ENCODE assay signal across 22 mouse cellular contexts in genomic region chr16:95493336-95493735, GRCm38 (mm10).
A peak's percentile ranks its signal among the peaks of the same experiment; 100 is the strongest.
DNase-seq lines count a peak whose midpoint lies in the region; ATAC-seq and TF ChIP-seq lines count a peak whose summit lies in the region.
"Had no signal": no experiment of that assay in that cellular context is flagged by ENCODE, and none has a peak within 500 bp of the region (broad histone marks: within the 10 kb centered on the region; RNA-seq: fewer than 3 reads in every experiment).

No protein-coding gene starts in this region.

- no peaks in the 10 kb centered on the region for H3K36me3 ChIP-seq in midbrain, embryonic 11.5 days (ENCODE audit: control insufficient read depth, insufficient read depth, low read length)
- no peaks in the 10 kb centered on the region for H3K36me3 ChIP-seq in midbrain, embryonic 16.5 days (ENCODE audit: control insufficient read depth, insufficient read depth, low read length)
- no peaks in the 10 kb centered on the region for H3K36me3 ChIP-seq in embryonic facial prominence, embryonic 14.5 days (ENCODE audit: control insufficient read depth, insufficient read depth, low read length)
- no peaks in the 10 kb centered on the region for H3K36me3 ChIP-seq in limb, embryonic 11.5 days (ENCODE audit: control insufficient read depth, insufficient read depth, low read length)
- no peaks in the 10 kb centered on the region for H3K36me3 ChIP-seq in limb, embryonic 15.5 days
- H3K36me3 ChIP-seq in intestine, postnatal 0 days (ENCODE audit: control insufficient read depth, insufficient read depth), result no peaks in the 10 kb centered on the region
- H3K36me3 ChIP-seq: embryonic facial prominence, embryonic 12.5 days; forebrain, embryonic 10.5 days; forebrain, embryonic 15.5 days; hindbrain, embryonic 10.5 days had no signal

- 84% methylated on average over 8 of the region's 8 CpGs for WGBS in midbrain, embryonic 11.5 days
- 71% methylated on average over 8 of the region's 8 CpGs for WGBS in midbrain, embryonic 16.5 days
- WGBS in embryonic facial prominence, embryonic 14.5 days, result 51% methylated on average over 8 of the region's 8 CpGs
- WGBS in limb, embryonic 11.5 days, result 23% methylated on average over 8 of the region's 8 CpGs
- 28% methylated on average over 8 of the region's 8 CpGs for WGBS in limb, embryonic 15.5 days
- 58% methylated on average over 8 of the region's 8 CpGs for WGBS in intestine, postnatal 0 days

- ATAC-seq in midbrain, embryonic 11.5 days (ENCODE audit: low FRiP score), result no peak
- no peak for ATAC-seq in midbrain, embryonic 16.5 days
- no peak for ATAC-seq in embryonic facial prominence, embryonic 14.5 days (ENCODE audit: low read depth)
- ATAC-seq in limb, embryonic 11.5 days (ENCODE audit: insufficient number of reproducible peaks, low FRiP score, low TSS enrichment, low read depth), result no peak
- ATAC-seq in limb, embryonic 15.5 days (ENCODE audit: insufficient number of reproducible peaks, low FRiP score, low TSS enrichment, low read depth), result peak; percentile 78; the same call in 1 of the 2 replicates
- ATAC-seq in intestine, postnatal 0 days, result no peak
- ATAC-seq: activated CD4-positive, CD25-positive, alpha-beta regulatory T cell, adult 4 months; forebrain, embryonic 15.5 days; Patski had no signal

- H3K27ac ChIP-seq in midbrain, embryonic 11.5 days (ENCODE audit: low read depth, low read length), result no peak overlapping the region
- no peak overlapping the region for H3K27ac ChIP-seq in midbrain, embryonic 16.5 days (ENCODE audit: low read length)
- no peak overlapping the region for H3K27ac ChIP-seq in embryonic facial prominence, embryonic 14.5 days (replicated peaks; ENCODE audit: low read depth, low read length)
- H3K27ac ChIP-seq in limb, embryonic 11.5 days (replicated peaks; ENCODE audit: low read depth, low read length), result no peak overlapping the region
- H3K27ac ChIP-seq in limb, embryonic 15.5 days, result peak overlapping the region; percentile 30; the same call in 1 of the 2 replicates
- no peak overlapping the region for H3K27ac ChIP-seq in intestine, postnatal 0 days (ENCODE audit: low read depth, low read length)
- H3K27ac ChIP-seq: embryonic facial prominence, embryonic 12.5 days; forebrain, embryonic 10.5 days; forebrain, embryonic 15.5 days; heart, adult 2 months; hindbrain, embryonic 10.5 days; hindbrain, embryonic 14.5 days had no signal

- no peak overlapping the region for H3K4me3 ChIP-seq in midbrain, embryonic 11.5 days (ENCODE audit: low read depth, low read length)
- no peak overlapping the region for H3K4me3 ChIP-seq in midbrain, embryonic 16.5 days (ENCODE audit: low read depth, low read length)
- H3K4me3 ChIP-seq in embryonic facial prominence, embryonic 14.5 days (ENCODE audit: low read depth, low read length), result no peak overlapping the region
- H3K4me3 ChIP-seq in limb, embryonic 11.5 days (ENCODE audit: low read depth, low read length), result no peak overlapping the region
- H3K4me3 ChIP-seq in limb, embryonic 15.5 days, result no peak overlapping the region
- no peak overlapping the region for H3K4me3 ChIP-seq in intestine, postnatal 0 days (ENCODE audit: low read depth, low read length)
- H3K4me3 ChIP-seq: embryonic facial prominence, embryonic 12.5 days; erythroblast, embryonic 14.5 days; forebrain, embryonic 10.5 days; forebrain, embryonic 15.5 days; heart, adult 2 months; hindbrain, embryonic 10.5 days had no signal

- no peak overlapping the region for H3K9ac ChIP-seq in midbrain, embryonic 11.5 days (ENCODE audit: low read length)
- no peak overlapping the region for H3K9ac ChIP-seq in midbrain, embryonic 16.5 days (ENCODE audit: low read depth, low read length)
- no peak overlapping the region for H3K9ac ChIP-seq in embryonic facial prominence, embryonic 14.5 days (ENCODE audit: low read depth, low read length)
- H3K9ac ChIP-seq in limb, embryonic 11.5 days (ENCODE audit: low read length), result no peak overlapping the region
- no peak overlapping the region for H3K9ac ChIP-seq in limb, embryonic 15.5 days
- no peak overlapping the region for H3K9ac ChIP-seq in intestine, postnatal 0 days (ENCODE audit: low read depth, low read length)
- H3K9ac ChIP-seq: embryonic facial prominence, embryonic 12.5 days; forebrain, embryonic 15.5 days; hindbrain, embryonic 14.5 days had no signal

- no peaks in the 10 kb centered on the region for H3K4me1 ChIP-seq in midbrain, embryonic 11.5 days (ENCODE audit: control insufficient read depth, insufficient read depth, low read length)
- no peaks in the 10 kb centered on the region for H3K4me1 ChIP-seq in midbrain, embryonic 16.5 days (ENCODE audit: control insufficient read depth, insufficient read depth, low read length)
- H3K4me1 ChIP-seq in embryonic facial prominence, embryonic 14.5 days (ENCODE audit: control insufficient read depth, insufficient read depth, low read length), result peaks cover 15% of the 10 kb centered on the region; the same call in 1 of the 2 replicates
- H3K4me1 ChIP-seq in limb, embryonic 11.5 days (ENCODE audit: control insufficient read depth, insufficient read depth, low read length), result peaks cover 17% of the 10 kb centered on the region
- H3K4me1 ChIP-seq in limb, embryonic 15.5 days, result peaks cover 14% of the 10 kb centered on the region
- H3K4me1 ChIP-seq in intestine, postnatal 0 days (replicated peaks; ENCODE audit: control insufficient read depth, insufficient read depth, low read length), result no peaks in the 10 kb centered on the region
- H3K4me1 ChIP-seq: forebrain, embryonic 10.5 days; forebrain, embryonic 15.5 days; hindbrain, embryonic 10.5 days had no signal

- no peaks in the 10 kb centered on the region for H3K9me3 ChIP-seq in midbrain, embryonic 11.5 days (ENCODE audit: control insufficient read depth, low read length)
- H3K9me3 ChIP-seq in midbrain, embryonic 16.5 days (replicated peaks; ENCODE audit: control insufficient read depth, low read length, poor library complexity, severe bottlenecking), result no peaks in the 10 kb centered on the region
- H3K9me3 ChIP-seq in embryonic facial prominence, embryonic 14.5 days (ENCODE audit: control insufficient read depth, low read length), result no peaks in the 10 kb centered on the region
- H3K9me3 ChIP-seq in limb, embryonic 11.5 days (ENCODE audit: control insufficient read depth, low read length), result no peaks in the 10 kb centered on the region
- no peaks in the 10 kb centered on the region for H3K9me3 ChIP-seq in limb, embryonic 15.5 days
- H3K9me3 ChIP-seq in intestine, postnatal 0 days (ENCODE audit: control insufficient read depth), result no peaks in the 10 kb centered on the region
- H3K9me3 ChIP-seq: embryonic facial prominence, embryonic 12.5 days; forebrain, embryonic 10.5 days; forebrain, embryonic 15.5 days; hindbrain, embryonic 10.5 days had no signal

- no peaks in the 10 kb centered on the region for H3K27me3 ChIP-seq in midbrain, embryonic 11.5 days (ENCODE audit: control insufficient read depth, insufficient read depth, low read length)
- no peaks in the 10 kb centered on the region for H3K27me3 ChIP-seq in midbrain, embryonic 16.5 days (ENCODE audit: control insufficient read depth, insufficient read depth, low read depth, low read length)
- no peaks in the 10 kb centered on the region for H3K27me3 ChIP-seq in embryonic facial prominence, embryonic 14.5 days (replicated peaks; ENCODE audit: control insufficient read depth, insufficient read depth, low read length)
- H3K27me3 ChIP-seq in limb, embryonic 11.5 days (ENCODE audit: control insufficient read depth, insufficient read depth, low read length), result no peaks in the 10 kb centered on the region
- no peaks in the 10 kb centered on the region for H3K27me3 ChIP-seq in limb, embryonic 15.5 days
- H3K27me3 ChIP-seq in intestine, postnatal 0 days (replicated peaks; ENCODE audit: control insufficient read depth, insufficient read depth, low read length), result no peaks in the 10 kb centered on the region
- H3K27me3 ChIP-seq: CH12.LX; embryonic facial prominence, embryonic 12.5 days; forebrain, embryonic 15.5 days had no signal

- no peak for TF ChIP-seq CTCF in intestine, postnatal 0 days (IDR thresholded peaks at IDR 0.05; ENCODE audit: low read depth)

- H3K4me2 ChIP-seq in midbrain, embryonic 11.5 days, result no peak overlapping the region
- no peak overlapping the region for H3K4me2 ChIP-seq in midbrain, embryonic 16.5 days (ENCODE audit: low read length)
- no peak overlapping the region for H3K4me2 ChIP-seq in embryonic facial prominence, embryonic 14.5 days (ENCODE audit: low read depth, low read length)
- no peak overlapping the region for H3K4me2 ChIP-seq in limb, embryonic 11.5 days (ENCODE audit: low read depth, severe bottlenecking)
- H3K4me2 ChIP-seq in limb, embryonic 15.5 days, result no peak overlapping the region
- no peak overlapping the region for H3K4me2 ChIP-seq in intestine, postnatal 0 days (replicated peaks; ENCODE audit: low read depth)
- H3K4me2 ChIP-seq: embryonic facial prominence, embryonic 12.5 days; forebrain, embryonic 15.5 days; heart, embryonic 11.5 days; hindbrain, embryonic 14.5 days had no signal

- DNase-seq in midbrain, embryonic 11.5 days (ENCODE audit: low spot score, missing footprints), result peak; percentile 56
- DNase-seq in embryonic facial prominence, embryonic 14.5 days (ENCODE audit: low spot score), result peak; percentile 66
- DNase-seq in limb, embryonic 11.5 days (ENCODE audit: low spot score), result peak; percentile 47
- DNase-seq in neural tube, embryonic 10.5 days (ENCODE audit: extremely low spot score, low spot score), result no peak
- DNase-seq: adrenal gland, postnatal 25 days; cerebellum, adult 2 months; cerebellum, postnatal 10 days; gastrocnemius, postnatal 14 days; heart, adult 2 months had no signal
